Mouse (Mus musculus) embryonic facial prominence, embryonic 15.5 days (tissue): ENCODE results near the gene Map3k1. TPM values are rescaled to one million over a fixed set of nuclear protein-coding genes. Genes with fewer than 3 reads are reported as not detected.

Source experiments
- ATAC-seq: fragments of 200-750 bp; cut with Nextera tagmentation; 2 replicates; pipeline ENCODE4 v1.8.0; 2017; ENCODE audit warnings: low read depth, moderate TSS enrichment; ENCODE audit not compliant: insufficient number of reproducible peaks, low FRiP score, low TSS enrichment
- H3K27ac ChIP-seq: fragments of 300-500 bp; sonication (generic); replicated peaks from 2 replicates; pipeline ENCODE4 v1.5.1; 2015; ENCODE audit warnings: mild to moderate bottlenecking, inconsistent platforms
- H3K27me3 ChIP-seq: fragments of 300-500 bp; sonication (generic); 2 replicates; pipeline ENCODE4 v1.6.1; 2015; ENCODE audit warnings: inconsistent platforms
- H3K36me3 ChIP-seq: fragments of 300-500 bp; sonication (generic); 2 replicates; pipeline ENCODE4 v1.6.1; 2015; ENCODE audit warnings: mild to moderate bottlenecking, inconsistent platforms
- H3K4me1 ChIP-seq: fragments of 300-500 bp; sonication (generic); 2 replicates; pipeline ENCODE4 v1.6.1; 2015; ENCODE audit warnings: inconsistent platforms
- H3K4me2 ChIP-seq: fragments of 300-500 bp; sonication (generic); replicated peaks from 2 replicates; pipeline ENCODE4 v1.6.1; 2015; ENCODE audit warnings: mild to moderate bottlenecking, inconsistent platforms
- H3K4me3 ChIP-seq: fragments of 300-500 bp; sonication (generic); replicated peaks from 2 replicates; pipeline ENCODE4 v1.5.1; 2015; ENCODE audit warnings: mild to moderate bottlenecking, inconsistent platforms
- H3K9ac ChIP-seq: fragments of 300-500 bp; sonication (generic); 2 replicates; pipeline ENCODE4 v1.6.1; 2015; ENCODE audit warnings: inconsistent platforms
- H3K9me3 ChIP-seq: fragments of 300-500 bp; sonication (generic); replicated peaks from 2 replicates; pipeline ENCODE4 v1.6.1; 2016; ENCODE audit warnings: inconsistent platforms
- WGBS: fragments of 180-500 bp; shearing (Covaris S2); methylation state at CpG from one replicate; pipeline ENCODE4 v1.1.7; 2015; 5-methylcytosine and 5-hydroxymethylcytosine counted together
- polyA plus RNA-seq: library from polyadenylated mRNA; unstranded; fragments of >200 nt; fragmentation: Nextera tagmentation; extraction: Ambion mirVana; gene quantifications from 2 replicates; pipeline ENCODE4 v1.2.1, GENCODE M21; 2015

The Map3k1 gene
- polyA plus RNA-seq, 1 experiment from 2014 or later = 16.3 TPM

DNA sequence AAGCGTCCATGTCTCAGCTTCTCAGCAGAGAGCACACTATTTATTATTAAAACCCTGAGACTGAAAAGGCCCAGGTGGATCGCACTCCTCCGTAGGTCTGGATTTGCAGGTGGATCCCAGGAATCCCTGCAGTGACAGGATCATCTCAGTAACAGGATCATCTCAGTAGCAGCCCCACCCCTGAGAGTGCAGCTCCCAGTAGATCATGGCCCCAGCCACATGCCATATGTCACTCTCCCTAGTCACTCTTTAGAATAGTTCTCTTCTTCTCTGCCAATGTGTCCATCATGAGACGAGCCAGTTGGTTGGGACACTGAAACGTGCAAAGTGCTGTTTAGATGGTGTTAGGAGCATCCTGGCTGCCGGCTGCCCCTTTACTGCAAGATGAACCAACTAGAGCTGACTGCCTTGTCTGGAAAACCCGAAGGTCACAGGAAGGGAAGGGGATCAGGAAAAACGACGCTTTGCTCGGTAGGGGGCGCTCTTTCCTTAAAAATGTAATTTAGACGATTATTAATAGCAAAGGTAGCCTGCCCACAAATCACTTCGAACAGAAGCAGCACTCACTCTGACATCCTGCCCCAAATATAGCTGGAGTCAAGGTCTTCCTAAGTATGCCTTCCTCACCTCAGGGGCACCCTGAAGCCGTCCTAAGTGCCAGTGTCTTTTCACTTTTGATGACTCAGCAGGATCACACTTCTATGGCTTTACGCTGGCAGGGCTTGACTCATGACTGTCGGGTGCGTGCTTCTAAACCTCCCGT lies 20.8 kb downstream of the Map3k1 start:
- no peak for ATAC-seq
- H3K36me3 ChIP-seq = no peaks in the 10 kb centered on the region
- H3K4me1 ChIP-seq = peaks cover 55% of the 10 kb centered on the region
- no peak overlapping the region for H3K9ac ChIP-seq
- no peaks in the 10 kb centered on the region for H3K9me3 ChIP-seq
- H3K4me2 ChIP-seq = peak overlapping the region; percentile 21
- peak overlapping the region; percentile 6; the same call in 1 of the 2 replicates for H3K27ac ChIP-seq
- H3K27me3 ChIP-seq = no peaks in the 10 kb centered on the region
- H3K4me3 ChIP-seq = no peak overlapping the region
- 27% methylated on average over 18 of the region's 18 CpGs for WGBS

DNA sequence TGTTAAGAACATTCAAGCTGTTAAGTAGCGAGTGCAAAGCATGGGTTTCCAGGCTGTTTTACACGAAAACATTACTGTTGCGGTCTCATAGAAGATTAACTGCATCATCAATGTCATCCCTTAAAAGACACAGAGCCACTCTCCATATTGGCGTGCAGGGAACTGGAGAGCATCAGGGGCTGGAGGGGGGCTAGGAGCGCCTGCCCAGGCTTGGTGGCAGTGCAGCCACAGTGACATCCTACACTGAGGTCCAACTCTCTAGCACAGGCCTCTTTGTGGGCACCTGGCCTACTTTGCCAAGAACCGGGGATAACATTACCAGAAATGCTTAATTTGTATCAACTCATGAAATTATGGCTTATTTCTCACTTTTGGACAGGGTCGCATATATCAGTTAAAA lies 22.2 kb downstream of the Map3k1 start:
- no peaks in the 10 kb centered on the region for H3K27me3 ChIP-seq
- no peaks in the 10 kb centered on the region for H3K9me3 ChIP-seq
- H3K4me1 ChIP-seq = peaks cover 41% of the 10 kb centered on the region
- no peak overlapping the region for H3K9ac ChIP-seq
- no peak overlapping the region for H3K27ac ChIP-seq
- WGBS = 89% methylated on average over 7 of the region's 7 CpGs
- no peak overlapping the region for H3K4me2 ChIP-seq
- no peaks in the 10 kb centered on the region for H3K36me3 ChIP-seq
- no peak overlapping the region for H3K4me3 ChIP-seq
- ATAC-seq = no peak

DNA sequence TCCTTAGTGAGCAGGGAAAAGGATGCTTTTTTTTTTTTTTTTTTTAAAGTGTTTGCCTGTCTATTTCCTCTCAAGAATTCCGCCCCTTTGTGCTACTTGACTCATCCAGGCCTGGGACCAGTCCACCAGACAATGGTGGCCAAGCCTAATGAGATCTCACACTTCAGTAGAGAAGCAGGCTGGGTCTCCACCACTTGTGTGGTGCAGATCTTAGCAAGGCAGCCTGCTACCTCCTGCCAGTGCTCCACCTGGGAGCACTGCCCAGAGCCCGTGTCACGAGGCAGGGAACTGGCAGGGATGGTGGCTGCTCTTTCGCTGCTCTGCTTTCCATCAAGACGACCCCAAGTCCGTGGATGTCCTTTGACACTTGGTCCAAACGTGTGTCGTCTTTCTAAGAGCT lies 25.3 kb downstream of the Map3k1 start:
- no peaks in the 10 kb centered on the region for H3K9me3 ChIP-seq
- WGBS = 79% methylated on average over 8 of the region's 8 CpGs
- H3K4me3 ChIP-seq = no peak overlapping the region
- no peaks in the 10 kb centered on the region for H3K27me3 ChIP-seq
- H3K27ac ChIP-seq = no peak overlapping the region
- no peak overlapping the region for H3K9ac ChIP-seq
- no peaks in the 10 kb centered on the region for H3K36me3 ChIP-seq
- no peak for ATAC-seq
- peaks cover 10% of the 10 kb centered on the region for H3K4me1 ChIP-seq
- no peak overlapping the region for H3K4me2 ChIP-seq

DNA sequence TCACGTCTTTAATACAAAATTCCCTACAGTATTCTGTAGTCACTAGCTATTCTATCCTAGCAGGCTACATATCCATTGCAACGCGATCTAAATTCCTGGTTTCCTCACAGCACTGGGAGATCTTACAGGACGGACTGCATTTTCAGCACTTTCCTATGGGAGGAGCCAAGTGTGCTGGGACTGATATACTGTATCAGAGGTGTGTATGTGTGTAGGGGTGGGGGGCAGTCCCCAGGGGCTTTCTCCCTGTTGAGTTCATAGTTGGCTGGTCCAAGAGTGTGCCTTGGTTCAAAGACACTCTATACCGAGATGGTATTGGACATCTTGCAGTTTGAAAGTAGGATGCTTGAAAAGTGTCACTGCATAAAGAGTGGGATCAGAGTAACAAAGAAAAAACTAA lies 29.3 kb downstream of the Map3k1 start:
- no peak for ATAC-seq
- Histone ChIP-seq H3K9me3 (no peaks in the 10 kb centered on the region), H3K4me2 (no peak overlapping the region), H3K27me3 (no peaks in the 10 kb centered on the region), H3K36me3 (peaks cover 11% of the 10 kb centered on the region), H3K4me3 (no peak overlapping the region), H3K9ac (no peak overlapping the region), H3K27ac (no peak overlapping the region), H3K4me1 (peaks cover 5% of the 10 kb centered on the region)
- 66% methylated on average over 5 of the region's 5 CpGs for WGBS

DNA sequence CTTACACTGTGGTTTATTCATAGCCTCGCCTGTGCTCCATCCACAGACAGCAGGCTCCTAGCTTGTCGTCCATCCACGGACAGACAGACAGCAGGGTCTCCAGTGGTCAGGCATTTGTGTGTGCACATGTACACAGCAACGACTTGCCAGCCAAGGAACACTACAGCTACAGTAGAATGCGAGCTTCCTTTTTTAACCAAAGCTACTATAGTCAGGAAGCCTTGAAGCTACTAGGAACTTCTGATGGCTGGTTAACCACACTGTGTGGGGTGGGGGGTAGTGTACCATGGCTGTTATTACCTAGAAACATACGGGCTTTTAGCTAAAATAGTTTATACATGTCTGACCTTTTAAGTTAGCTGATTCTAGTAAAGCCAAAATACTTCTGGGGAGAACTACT lies 30.2 kb downstream of the Map3k1 start:
- H3K4me1 ChIP-seq = peaks cover 3% of the 10 kb centered on the region; the same call in 1 of the 2 replicates
- H3K27ac ChIP-seq = no peak overlapping the region
- peaks cover 14% of the 10 kb centered on the region for H3K36me3 ChIP-seq
- no peak overlapping the region for H3K9ac ChIP-seq
- WGBS = 61% methylated on average over 6 of the region's 6 CpGs
- no peak overlapping the region for H3K4me2 ChIP-seq
- H3K9me3 ChIP-seq = no peaks in the 10 kb centered on the region
- no peaks in the 10 kb centered on the region for H3K27me3 ChIP-seq
- H3K4me3 ChIP-seq = no peak overlapping the region
- ATAC-seq = no peak

DNA sequence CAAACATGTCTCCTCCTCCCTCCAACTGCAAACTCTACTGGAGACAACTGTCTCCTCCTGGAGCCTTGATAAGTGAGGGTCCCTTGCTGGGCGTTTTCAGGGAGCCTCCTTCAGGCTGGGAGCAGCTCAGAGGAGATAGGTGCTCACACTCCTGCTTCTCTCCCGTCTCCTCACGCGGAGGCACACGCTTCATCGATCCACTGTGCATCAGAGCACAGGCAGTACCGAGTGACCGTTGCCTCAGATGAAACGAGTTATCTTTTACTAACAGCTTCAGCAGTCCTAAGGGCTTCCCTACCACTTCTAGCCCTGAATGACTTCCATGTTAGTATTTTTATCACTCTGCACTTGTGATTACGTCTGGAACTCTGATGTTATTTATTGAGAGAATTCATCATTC lies 30.9 kb downstream of the Map3k1 start:
- WGBS = 86% methylated on average over 10 of the region's 10 CpGs
- peaks cover 19% of the 10 kb centered on the region for H3K36me3 ChIP-seq
- H3K27me3 ChIP-seq = no peaks in the 10 kb centered on the region
- H3K4me3 ChIP-seq = no peak overlapping the region
- no peak for ATAC-seq
- no peak overlapping the region for H3K27ac ChIP-seq
- H3K4me1 ChIP-seq = peaks cover 3% of the 10 kb centered on the region; the same call in 1 of the 2 replicates
- H3K9me3 ChIP-seq = no peaks in the 10 kb centered on the region
- H3K9ac ChIP-seq = no peak overlapping the region
- H3K4me2 ChIP-seq = no peak overlapping the region

DNA sequence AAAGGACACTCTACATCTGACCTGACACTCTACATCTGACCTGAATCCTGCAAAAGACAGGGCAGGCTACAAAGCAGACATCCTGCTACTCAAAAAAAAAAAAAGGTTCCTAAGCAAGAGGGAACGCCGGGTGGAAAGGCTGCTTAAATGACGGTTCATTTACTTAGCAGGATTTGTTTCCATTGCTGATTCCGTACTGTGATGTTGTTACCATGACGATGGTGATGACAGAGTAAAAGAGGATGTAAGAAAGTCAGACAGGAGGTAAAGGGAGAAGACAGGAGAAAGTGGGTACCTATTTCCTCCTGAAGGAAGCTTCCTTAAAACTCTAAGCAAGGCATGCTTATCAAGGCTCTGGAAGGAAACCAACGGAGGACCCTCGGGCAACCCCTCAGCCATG lies 31.6 kb downstream of the Map3k1 start:
- H3K9ac ChIP-seq = no peak overlapping the region
- H3K9me3 ChIP-seq = no peaks in the 10 kb centered on the region
- no peak for ATAC-seq
- 59% methylated on average over 7 of the region's 7 CpGs for WGBS
- peaks cover 23% of the 10 kb centered on the region for H3K36me3 ChIP-seq
- no peak overlapping the region for H3K4me3 ChIP-seq
- H3K4me2 ChIP-seq = no peak overlapping the region
- H3K27me3 ChIP-seq = no peaks in the 10 kb centered on the region
- H3K4me1 ChIP-seq = peaks cover 3% of the 10 kb centered on the region; the same call in 1 of the 2 replicates
- no peak overlapping the region for H3K27ac ChIP-seq

DNA sequence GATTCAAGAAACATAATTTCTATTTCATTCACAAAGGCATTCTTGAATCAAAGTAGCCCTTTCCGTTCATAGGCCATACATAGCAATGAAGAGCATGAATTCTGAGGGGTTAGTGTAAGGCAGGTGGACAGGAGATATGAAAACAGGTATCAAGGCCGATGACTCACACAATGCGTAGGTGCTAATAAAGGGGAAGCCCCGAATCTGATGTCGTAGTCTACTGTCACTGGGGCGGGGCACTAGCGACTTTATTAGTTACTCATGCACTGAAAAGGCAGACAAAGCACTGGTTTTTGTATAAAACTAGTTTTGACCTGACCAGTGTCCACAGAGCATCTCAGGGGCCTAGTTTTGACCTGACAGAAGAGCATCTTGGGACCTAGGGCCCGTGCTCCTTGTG lies 36.7 kb downstream of the Map3k1 start:
- no peaks in the 10 kb centered on the region for H3K9me3 ChIP-seq
- ATAC-seq = no peak
- H3K36me3 ChIP-seq = peaks cover 47% of the 10 kb centered on the region
- no peak overlapping the region for H3K9ac ChIP-seq
- no peak overlapping the region for H3K4me2 ChIP-seq
- H3K4me1 ChIP-seq = no peaks in the 10 kb centered on the region
- H3K27ac ChIP-seq = no peak overlapping the region
- no peak overlapping the region for H3K4me3 ChIP-seq
- 91% methylated on average over 8 of the region's 8 CpGs for WGBS
- H3K27me3 ChIP-seq = no peaks in the 10 kb centered on the region

DNA sequence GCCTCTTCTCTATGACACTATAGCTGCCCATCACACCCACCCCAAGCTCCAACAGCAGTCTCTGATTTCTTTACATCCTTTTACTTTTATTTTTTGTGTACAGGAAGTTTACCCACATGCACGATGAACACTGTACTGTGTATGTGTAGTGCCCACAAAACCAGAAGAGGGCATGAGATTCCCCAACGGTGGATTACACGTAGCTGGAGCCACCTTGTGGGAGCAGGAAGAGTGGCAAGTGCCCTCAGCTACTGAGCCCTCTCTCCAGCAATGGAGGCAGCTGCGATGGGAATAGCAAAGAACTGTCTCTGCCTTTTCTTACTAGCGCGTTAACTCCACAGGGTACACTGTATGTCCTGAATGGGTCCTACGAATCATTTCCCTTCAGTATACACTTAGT lies 37.6 kb downstream of the Map3k1 start:
- peaks cover 54% of the 10 kb centered on the region for H3K36me3 ChIP-seq
- ATAC-seq = 0 out of 2 replicates have a peak, but pooled peaks have one; percentile 15
- no peak overlapping the region for H3K27ac ChIP-seq
- H3K4me3 ChIP-seq = no peak overlapping the region
- H3K4me2 ChIP-seq = no peak overlapping the region
- no peaks in the 10 kb centered on the region for H3K4me1 ChIP-seq
- H3K27me3 ChIP-seq = no peaks in the 10 kb centered on the region
- no peak overlapping the region for H3K9ac ChIP-seq
- H3K9me3 ChIP-seq = no peaks in the 10 kb centered on the region
- WGBS = 52% methylated on average over 7 of the region's 7 CpGs

DNA sequence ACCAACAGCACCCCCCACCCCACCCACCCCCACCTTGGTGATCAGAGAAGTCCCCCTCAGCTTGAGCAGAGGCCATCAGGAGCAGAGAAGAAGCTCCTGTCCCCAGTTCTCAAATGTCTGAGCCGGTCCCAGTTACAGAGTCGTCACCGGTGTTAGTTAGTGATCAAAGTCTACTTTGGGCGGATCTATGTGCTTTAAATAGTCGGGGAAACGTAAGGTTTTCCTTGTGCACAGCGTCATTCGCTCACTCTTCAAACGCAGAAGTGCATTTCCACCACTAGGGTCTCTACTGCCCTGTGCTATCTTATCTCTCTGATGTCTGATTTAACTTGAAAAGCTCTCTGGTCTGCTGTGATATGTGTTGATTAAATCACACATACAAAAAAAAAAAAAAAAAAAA lies 38.0 kb downstream of the Map3k1 start:
- Histone ChIP-seq H3K27ac (no peak overlapping the region), H3K4me2 (no peak overlapping the region), H3K4me1 (no peaks in the 10 kb centered on the region), H3K9ac (no peak overlapping the region), H3K36me3 (peaks cover 58% of the 10 kb centered on the region), H3K9me3 (no peaks in the 10 kb centered on the region), H3K27me3 (no peaks in the 10 kb centered on the region), H3K4me3 (no peak overlapping the region)
- WGBS = 93% methylated on average over 9 of the region's 9 CpGs
- ATAC-seq = no peak

DNA sequence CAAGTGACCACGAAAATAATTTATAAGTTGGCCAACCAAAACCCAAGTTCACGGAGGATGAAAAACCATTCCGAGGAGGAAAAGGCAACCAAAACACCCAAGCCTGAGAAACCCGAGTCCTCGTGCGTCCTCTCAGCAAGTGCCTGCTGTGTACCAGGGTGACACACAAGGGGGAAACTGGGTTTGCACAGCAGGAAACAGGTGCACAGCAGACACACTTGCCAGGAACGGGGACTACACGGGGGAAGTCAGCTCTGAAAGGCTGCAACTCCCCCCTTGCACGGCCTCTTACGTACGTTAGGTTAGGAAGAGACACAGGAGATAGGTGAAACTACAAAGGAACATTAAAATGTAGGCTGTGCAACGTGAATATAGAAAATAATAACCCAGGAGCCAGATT lies 46.3 kb downstream of the Map3k1 start:
- Histone ChIP-seq H3K27ac (no peak overlapping the region), H3K36me3 (peaks cover 86% of the 10 kb centered on the region), H3K4me2 (no peak overlapping the region), H3K4me1 (no peaks in the 10 kb centered on the region), H3K4me3 (no peak overlapping the region), H3K9ac (no peak overlapping the region), H3K27me3 (no peaks in the 10 kb centered on the region), H3K9me3 (no peaks in the 10 kb centered on the region)
- 85% methylated on average over 12 of the region's 12 CpGs for WGBS
- no peak for ATAC-seq

DNA sequence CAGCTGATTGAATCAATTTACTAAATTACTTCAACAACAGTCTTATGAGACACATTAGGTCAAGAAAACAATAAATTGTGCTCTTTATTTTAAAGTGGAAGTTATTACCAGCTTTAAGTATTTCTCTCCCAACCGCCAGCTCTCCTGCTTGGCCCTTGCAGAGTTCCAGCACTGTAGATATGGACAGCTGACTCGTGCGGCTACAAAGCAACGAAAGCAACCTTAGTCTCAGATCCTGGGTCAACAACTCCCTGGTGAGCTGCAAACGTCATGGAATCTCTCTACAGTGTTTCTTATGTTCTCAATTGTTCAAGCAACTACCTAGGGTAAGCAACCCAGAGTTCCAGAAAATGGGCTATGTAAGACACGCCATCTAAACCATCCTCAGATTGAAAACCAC lies 51.8 kb downstream of the Map3k1 start:
- H3K4me1 ChIP-seq = no peaks in the 10 kb centered on the region
- no peak overlapping the region for H3K9ac ChIP-seq
- 91% methylated on average over 6 of the region's 6 CpGs for WGBS
- no peak overlapping the region for H3K4me2 ChIP-seq
- H3K27me3 ChIP-seq = no peaks in the 10 kb centered on the region
- no peak overlapping the region for H3K27ac ChIP-seq
- ATAC-seq = no peak
- no peaks in the 10 kb centered on the region for H3K9me3 ChIP-seq
- no peak overlapping the region for H3K4me3 ChIP-seq
- peaks cover 92% of the 10 kb centered on the region for H3K36me3 ChIP-seq
